Mouse (Mus musculus): ENCODE results near the gene Stat3. TPM values are rescaled to one million over a fixed set of nuclear protein-coding genes. Genes with fewer than 3 reads are reported as not detected.

The Stat3 gene
- polyA plus RNA-seq, 1 experiment, result 65.1 TPM

GRCm38 (mm10) chr11:100850778-100851528 lies 88.4 kb downstream of the Stat3 start:
- peak in 1 of 2 experiments; percentile 31 for DNase-seq (ENCODE audit: low read depth in 1 of 2, low spot score in 2 of 2)
- H3K27me3 ChIP-seq (ENCODE audit: control insufficient read depth, insufficient read depth, low read length), result no peaks in the 10 kb centered on the region
- WGBS, result 5% methylated on average over 33 of the region's 33 CpGs
- no peak for TF ChIP-seq CTCF (IDR thresholded peaks at IDR 0.05; ENCODE audit: extremely low read depth, insufficient read depth, insufficient read length, insufficient replicate concordance)
- no peak for TF ChIP-seq POLR2A (IDR thresholded peaks at IDR 0.05; ENCODE audit: low read depth, low read length)
- no peaks in the 10 kb centered on the region for H3K36me3 ChIP-seq (ENCODE audit: control insufficient read depth, insufficient read depth, low read length)
- H3K27ac ChIP-seq (ENCODE audit: insufficient read depth, low read length), result peak overlapping the region; percentile 84
- H3K4me1 ChIP-seq (ENCODE audit: control insufficient read depth, insufficient read depth, insufficient read length), result no peaks in the 10 kb centered on the region; the same call in 1 of the 2 replicates
- H3K4me3 ChIP-seq (ENCODE audit: extremely low read depth, insufficient read depth, insufficient read length), result peak overlapping the region; percentile 89

GRCm38 (mm10) chr11:100850038-100850777 lies 89.1 kb downstream of the Stat3 start, which contains the start of gene Stat5b:
Gene Stat5b, minus strand, starts transcription at chr11:100850724.
- WGBS, result 1% methylated on average over 98 of the region's 104 CpGs
- Histone ChIP-seq H3K4me3 (ENCODE audit: extremely low read depth, insufficient read depth, insufficient read length) (peak within 1 kb of the TSS; percentile 89), H3K36me3 (ENCODE audit: control insufficient read depth, insufficient read depth, low read length) (no peaks in the 10 kb centered on the region), H3K27me3 (ENCODE audit: control insufficient read depth, insufficient read depth, low read length) (no peaks in the 10 kb centered on the region), H3K4me1 (ENCODE audit: control insufficient read depth, insufficient read depth, insufficient read length) (no peaks in the 10 kb centered on the region; the same call in 1 of the 2 replicates), H3K27ac (ENCODE audit: insufficient read depth, low read length) (peak within 1 kb of the TSS; percentile 84)
- peak; percentile 54 to 83 for DNase-seq (ENCODE audit: low read depth in 1 of 2, low spot score in 2 of 2)
- peak; percentile 48; the same call in 1 of the 2 replicates for TF ChIP-seq POLR2A (IDR thresholded peaks at IDR 0.05; ENCODE audit: low read depth, low read length)
- TF ChIP-seq CTCF (IDR thresholded peaks at IDR 0.05; ENCODE audit: extremely low read depth, insufficient read depth, insufficient read length, insufficient replicate concordance), result no peak

DNA sequence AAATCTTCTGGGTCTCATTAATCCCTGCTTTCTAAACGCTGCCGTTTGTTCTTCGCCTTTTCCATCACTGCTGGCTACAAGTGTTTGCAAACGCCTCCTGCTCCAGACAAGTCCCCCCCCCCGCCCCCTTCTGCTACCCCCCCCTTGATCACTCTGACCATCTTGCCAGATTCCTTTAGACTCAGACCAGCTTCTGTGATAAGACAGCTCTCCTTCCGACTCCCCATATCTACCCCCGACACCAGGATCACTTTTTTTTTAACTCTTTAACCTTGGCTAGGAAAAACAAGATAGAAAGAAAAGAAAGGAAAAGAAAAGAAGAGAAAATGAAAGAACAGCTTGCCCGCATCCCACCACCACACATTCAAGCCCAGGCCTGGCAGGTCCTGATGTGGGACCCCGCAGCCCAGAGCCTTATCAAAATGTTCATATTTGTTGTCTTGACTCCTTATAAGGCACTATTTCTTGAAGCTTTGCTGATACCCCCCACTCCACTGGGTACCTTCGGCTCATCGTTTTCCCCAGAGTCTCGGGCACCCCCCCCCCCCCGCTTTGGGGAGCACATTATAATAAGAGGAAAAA lies 89.8 kb downstream of the Stat3 start:
- no peak for DNase-seq (ENCODE audit: low read depth in 1 of 2, low spot score in 2 of 2)
- Histone ChIP-seq H3K4me3 (ENCODE audit: extremely low read depth, insufficient read depth, insufficient read length) (peak overlapping the region; percentile 89), H3K27me3 (ENCODE audit: control insufficient read depth, insufficient read depth, low read length) (no peaks in the 10 kb centered on the region), H3K36me3 (ENCODE audit: control insufficient read depth, insufficient read depth, low read length) (no peaks in the 10 kb centered on the region), H3K27ac (ENCODE audit: insufficient read depth, low read length) (peak overlapping the region; percentile 84), H3K4me1 (ENCODE audit: control insufficient read depth, insufficient read depth, insufficient read length) (no peaks in the 10 kb centered on the region; the same call in 1 of the 2 replicates)
- 6% methylated on average over 13 of the region's 13 CpGs for WGBS
- TF ChIP-seq CTCF (IDR thresholded peaks at IDR 0.05; ENCODE audit: extremely low read depth, insufficient read depth, insufficient read length, insufficient replicate concordance), result no peak
- no peak for TF ChIP-seq POLR2A (IDR thresholded peaks at IDR 0.05; ENCODE audit: low read depth, low read length)

- no peaks in the 10 kb centered on the region for H3K36me3 ChIP-seq (ENCODE audit: control insufficient read depth, insufficient read depth, low read length)
- WGBS, result 51% methylated on average over 6 of the region's 6 CpGs
- no peak overlapping the region for H3K27ac ChIP-seq (ENCODE audit: insufficient read depth, low read length)
- H3K27me3 ChIP-seq (ENCODE audit: control insufficient read depth, insufficient read depth, low read length), result no peaks in the 10 kb centered on the region
- DNase-seq (ENCODE audit: low read depth in 1 of 2, low spot score in 2 of 2), result no peak
- TF ChIP-seq POLR2A (IDR thresholded peaks at IDR 0.05; ENCODE audit: low read depth, low read length) (no peak), CTCF (IDR thresholded peaks at IDR 0.05; ENCODE audit: extremely low read depth, insufficient read depth, insufficient read length, insufficient replicate concordance) (no peak)
- H3K4me3 ChIP-seq (ENCODE audit: extremely low read depth, insufficient read depth, insufficient read length), result peak overlapping the region; percentile 89; the same call in 1 of the 2 replicates
- no peaks in the 10 kb centered on the region; the same call in 1 of the 2 replicates for H3K4me1 ChIP-seq (ENCODE audit: control insufficient read depth, insufficient read depth, insufficient read length)
These were observed 90.5 kb downstream of the Stat3 start for GRCm38 (mm10) chr11:100848789-100849379.

DNA sequence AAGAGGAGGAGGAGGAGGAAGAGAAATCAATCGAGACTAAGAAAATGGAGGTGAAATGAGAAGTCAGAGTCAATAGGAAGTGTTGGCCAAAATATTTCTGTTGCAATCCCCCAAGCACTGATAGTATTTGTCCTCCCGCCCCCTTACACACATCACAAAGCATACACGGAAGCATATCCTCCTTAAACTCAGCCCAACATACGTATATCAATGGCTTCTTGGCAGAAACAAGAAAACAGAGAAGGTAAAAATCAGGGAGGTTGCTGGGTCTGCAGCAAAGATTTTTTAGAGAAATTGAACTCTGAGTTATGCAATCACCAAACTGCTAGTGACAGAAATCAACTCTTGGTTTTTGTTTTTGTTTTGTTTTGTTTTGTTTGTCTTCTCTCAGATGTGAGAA lies 91.3 kb downstream of the Stat3 start:
- H3K36me3 ChIP-seq (ENCODE audit: control insufficient read depth, insufficient read depth, low read length), result no peaks in the 10 kb centered on the region
- no peak overlapping the region; the same call in 1 of the 2 replicates for H3K27ac ChIP-seq (ENCODE audit: insufficient read depth, low read length)
- H3K4me1 ChIP-seq (ENCODE audit: control insufficient read depth, insufficient read depth, insufficient read length), result peaks cover 4% of the 10 kb centered on the region; the same call in 1 of the 2 replicates
- no peak for DNase-seq (ENCODE audit: low read depth in 1 of 2, low spot score in 2 of 2)
- H3K27me3 ChIP-seq (ENCODE audit: control insufficient read depth, insufficient read depth, low read length), result no peaks in the 10 kb centered on the region
- WGBS, result 29% methylated on average over 4 of the region's 4 CpGs
- no peak overlapping the region for H3K4me3 ChIP-seq (ENCODE audit: extremely low read depth, insufficient read depth, insufficient read length)
- TF ChIP-seq CTCF (IDR thresholded peaks at IDR 0.05; ENCODE audit: extremely low read depth, insufficient read depth, insufficient read length, insufficient replicate concordance) (no peak), POLR2A (IDR thresholded peaks at IDR 0.05; ENCODE audit: low read depth, low read length) (no peak)

- Histone ChIP-seq H3K27me3 (ENCODE audit: control insufficient read depth, insufficient read depth, low read length) (no peaks in the 10 kb centered on the region), H3K36me3 (ENCODE audit: control insufficient read depth, insufficient read depth, low read length) (no peaks in the 10 kb centered on the region), H3K27ac (ENCODE audit: insufficient read depth, low read length) (no peak overlapping the region), H3K4me3 (ENCODE audit: extremely low read depth, insufficient read depth, insufficient read length) (no peak overlapping the region), H3K4me1 (ENCODE audit: control insufficient read depth, insufficient read depth, insufficient read length) (peaks cover 5% of the 10 kb centered on the region; the same call in 1 of the 2 replicates)
- 76% methylated on average over 4 of the region's 4 CpGs for WGBS
- TF ChIP-seq POLR2A (IDR thresholded peaks at IDR 0.05; ENCODE audit: low read depth, low read length) (no peak), CTCF (IDR thresholded peaks at IDR 0.05; ENCODE audit: extremely low read depth, insufficient read depth, insufficient read length, insufficient replicate concordance) (no peak)
- DNase-seq (ENCODE audit: low read depth in 1 of 2, low spot score in 2 of 2), result no peak
These were observed 91.8 kb downstream of the Stat3 start for GRCm38 (mm10) chr11:100847572-100847971.
